Mouse (Mus musculus): Measurements from ENCODE around the gene Peak1.

Gene Peak1

DNA sequence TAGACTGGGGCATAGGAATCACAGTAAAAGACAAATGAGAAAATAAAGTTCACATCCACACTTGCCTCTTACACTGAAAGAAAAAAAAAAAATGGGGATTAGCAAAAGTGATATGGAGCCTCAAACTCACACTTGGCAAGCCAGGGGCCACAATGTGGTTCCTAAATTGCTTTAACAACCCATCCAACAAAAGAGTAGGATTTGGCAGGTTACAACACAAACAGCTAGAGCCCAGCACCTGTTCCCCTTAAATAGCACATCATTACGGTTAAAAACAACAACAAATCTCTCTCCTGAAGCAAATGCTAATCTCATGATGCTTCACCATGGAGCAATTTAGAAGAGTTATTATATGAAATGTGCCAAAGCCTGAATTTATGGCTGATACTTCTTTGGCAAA is 2.5 kb downstream of the Peak1 start:
- no peak for DNase-seq

- no peak for DNase-seq
Observed at GRCm38 (mm10) chr9:56414322-56414721, 3.5 kb downstream of the Peak1 start.

GRCm38 (mm10) chr9:56412716-56413115 is 5.2 kb downstream of the Peak1 start:
- no peak for DNase-seq

- no peak for DNase-seq
Observed at GRCm38 (mm10) chr9:56409928-56410327, 7.9 kb downstream of the Peak1 start.

DNA sequence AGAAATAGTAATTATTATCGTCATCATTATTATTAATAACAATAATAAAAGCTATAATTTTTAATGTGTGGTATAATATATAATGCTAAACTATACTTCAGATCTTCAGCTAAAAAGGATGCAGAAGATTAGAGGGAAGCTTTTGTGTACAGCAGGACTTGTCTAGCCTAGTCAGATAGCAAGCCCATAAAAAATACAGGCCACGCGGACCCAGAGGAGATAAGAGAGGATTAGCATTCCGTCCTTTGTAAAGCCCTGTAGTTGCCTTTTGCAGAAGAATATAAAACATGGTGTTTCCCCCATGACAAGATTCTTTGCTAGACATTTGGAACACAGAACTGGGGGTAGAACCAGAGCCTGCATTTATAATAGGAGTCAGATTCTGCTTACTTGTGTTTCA is 13.2 kb downstream of the Peak1 start:
- DNase-seq, result no peak

DNA sequence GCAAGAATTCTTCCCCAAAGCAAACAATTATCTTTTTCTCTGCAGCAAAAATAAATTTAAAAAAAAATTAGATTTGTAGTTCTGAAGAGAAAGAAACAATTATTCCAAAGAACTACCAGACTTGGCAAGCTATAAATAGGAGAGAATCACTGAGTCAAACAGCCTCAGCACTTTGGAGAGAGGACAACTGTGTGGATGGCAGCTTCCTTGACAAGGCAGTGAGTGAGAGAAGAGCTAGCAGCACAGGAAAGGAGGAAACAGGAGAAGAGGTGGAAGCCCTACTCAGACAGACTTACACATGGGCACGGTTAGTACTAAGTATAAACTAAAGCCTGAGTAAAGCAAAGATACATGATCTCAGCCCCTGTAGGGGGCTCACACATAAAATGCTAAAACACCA is 21.6 kb downstream of the Peak1 start:
- no peak for DNase-seq

DNA sequence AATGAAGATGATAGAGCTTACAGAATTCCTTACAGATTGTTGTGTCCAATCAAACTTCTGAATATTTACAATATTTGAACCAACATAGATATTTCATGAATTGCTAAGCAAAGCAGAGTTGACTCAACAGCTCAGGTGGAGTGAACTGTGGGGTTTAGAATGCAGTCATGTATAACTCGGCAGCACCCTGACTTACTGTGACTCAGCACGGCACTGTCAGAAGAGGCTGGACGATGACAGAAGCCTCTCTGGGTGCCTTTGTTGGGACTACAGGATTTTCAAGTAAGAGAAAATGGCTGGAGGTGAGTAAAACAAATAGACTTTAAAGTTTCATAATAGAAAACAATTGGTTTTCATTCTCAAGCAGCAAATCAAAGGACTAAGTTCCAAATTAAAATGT is 25.0 kb downstream of the Peak1 start:
- no peak for DNase-seq

DNA sequence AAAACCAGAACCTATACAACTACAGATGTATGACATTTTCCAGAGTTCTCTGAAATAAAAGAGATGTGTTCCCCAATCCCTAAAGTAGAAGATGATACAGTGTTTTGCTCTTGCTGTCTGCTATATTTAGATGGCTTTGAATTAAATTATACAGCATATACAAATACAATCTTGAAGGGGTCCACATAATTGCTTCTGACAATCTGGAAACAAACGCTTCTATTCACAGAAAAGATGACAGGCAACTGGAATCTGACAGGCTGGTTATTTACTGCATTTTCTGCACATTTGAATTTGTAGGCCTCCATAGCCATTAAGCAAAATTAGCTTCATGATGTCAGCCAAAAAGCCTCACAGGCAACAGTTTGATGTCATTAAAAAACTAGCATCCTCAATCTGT is 35.1 kb downstream of the Peak1 start:
- no peak for DNase-seq

DNA sequence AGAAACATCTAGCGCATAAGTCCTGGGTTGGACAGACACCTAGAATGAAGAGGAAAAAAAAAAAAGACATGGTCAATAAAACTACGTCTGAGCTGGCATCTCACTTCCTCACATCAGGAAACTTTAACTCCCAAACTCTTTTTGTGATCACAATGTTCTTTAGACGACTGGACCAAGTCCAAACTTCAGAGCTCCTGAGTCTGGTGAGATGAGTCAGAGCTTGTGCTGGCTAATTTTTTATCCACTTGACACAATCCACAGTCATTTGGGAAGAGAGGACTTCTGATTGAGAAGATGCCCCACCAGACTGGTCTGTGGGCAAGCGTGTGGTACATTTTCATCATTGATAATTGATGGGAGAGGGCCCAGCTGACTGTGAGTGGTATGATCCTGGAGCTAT is 43.5 kb downstream of the Peak1 start:
- DNase-seq, result peak; percentile 32

GRCm38 (mm10) chr9:56370710-56371109 is 47.2 kb downstream of the Peak1 start:
- no peak for DNase-seq

DNA sequence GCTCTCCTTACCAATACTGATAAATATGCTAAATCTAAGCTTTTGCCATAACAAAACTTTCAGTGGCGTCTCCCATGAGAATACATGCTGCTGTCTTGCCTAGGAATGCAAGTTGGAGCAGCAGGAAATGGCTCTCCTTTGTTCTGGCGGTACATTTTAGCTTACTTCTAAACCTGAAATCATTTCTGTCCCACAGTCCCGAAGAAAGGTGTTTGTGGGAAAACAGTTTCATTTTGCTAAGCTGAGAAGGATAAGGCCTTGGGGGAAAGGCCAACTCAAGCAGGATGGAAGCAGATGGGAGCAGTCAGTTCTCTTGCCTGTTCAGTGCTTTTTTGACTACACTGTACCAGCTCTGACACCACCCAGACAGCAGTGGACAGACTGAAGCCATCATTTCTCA is 49.1 kb downstream of the Peak1 start:
- DNase-seq, result no peak

DNA sequence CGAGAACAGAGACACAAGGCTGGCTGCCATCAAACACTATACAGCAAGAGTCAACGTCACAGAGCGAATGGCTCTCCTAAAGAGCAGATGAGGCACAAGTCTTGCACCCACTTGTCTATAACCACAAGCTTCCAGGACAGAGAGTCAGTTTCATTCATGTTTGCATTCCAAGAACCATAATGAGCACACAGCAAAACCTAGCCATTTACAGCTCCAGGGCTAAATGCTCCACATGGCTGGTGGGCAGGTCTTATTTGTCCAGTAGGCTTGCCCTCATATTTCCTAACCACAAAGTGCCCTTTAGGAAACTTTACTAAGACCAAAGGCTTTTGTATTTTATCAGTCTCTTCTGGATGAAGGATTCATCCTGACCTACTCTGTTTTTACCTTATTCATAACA is 54.6 kb downstream of the Peak1 start:
- DNase-seq, result no peak

- DNase-seq, result no peak
Observed at GRCm38 (mm10) chr9:56359261-56359660, 58.6 kb downstream of the Peak1 start.

DNA sequence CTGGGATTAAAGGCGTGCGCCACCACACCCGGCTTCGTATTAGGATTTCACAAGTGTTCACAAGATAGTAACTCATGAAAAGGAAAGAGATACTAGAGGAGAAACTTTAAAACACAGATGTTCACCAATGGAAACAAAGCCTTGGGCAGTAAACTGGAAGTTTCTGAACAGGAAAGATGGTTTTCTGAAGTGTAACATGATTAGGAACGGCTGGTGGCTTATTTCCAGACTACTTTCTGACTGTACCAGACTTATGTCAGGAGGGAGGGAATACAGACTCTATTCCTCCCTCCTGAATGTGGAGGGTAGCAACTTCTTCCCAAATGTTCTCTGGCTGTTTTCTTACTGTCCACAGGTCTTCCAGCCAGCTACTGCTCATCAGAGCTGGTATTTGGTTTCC is 62.7 kb downstream of the Peak1 start:
- DNase-seq, result no peak

GRCm38 (mm10) chr9:56346321-56346720 is 71.5 kb downstream of the Peak1 start:
- DNase-seq, result peak; percentile 63

DNA sequence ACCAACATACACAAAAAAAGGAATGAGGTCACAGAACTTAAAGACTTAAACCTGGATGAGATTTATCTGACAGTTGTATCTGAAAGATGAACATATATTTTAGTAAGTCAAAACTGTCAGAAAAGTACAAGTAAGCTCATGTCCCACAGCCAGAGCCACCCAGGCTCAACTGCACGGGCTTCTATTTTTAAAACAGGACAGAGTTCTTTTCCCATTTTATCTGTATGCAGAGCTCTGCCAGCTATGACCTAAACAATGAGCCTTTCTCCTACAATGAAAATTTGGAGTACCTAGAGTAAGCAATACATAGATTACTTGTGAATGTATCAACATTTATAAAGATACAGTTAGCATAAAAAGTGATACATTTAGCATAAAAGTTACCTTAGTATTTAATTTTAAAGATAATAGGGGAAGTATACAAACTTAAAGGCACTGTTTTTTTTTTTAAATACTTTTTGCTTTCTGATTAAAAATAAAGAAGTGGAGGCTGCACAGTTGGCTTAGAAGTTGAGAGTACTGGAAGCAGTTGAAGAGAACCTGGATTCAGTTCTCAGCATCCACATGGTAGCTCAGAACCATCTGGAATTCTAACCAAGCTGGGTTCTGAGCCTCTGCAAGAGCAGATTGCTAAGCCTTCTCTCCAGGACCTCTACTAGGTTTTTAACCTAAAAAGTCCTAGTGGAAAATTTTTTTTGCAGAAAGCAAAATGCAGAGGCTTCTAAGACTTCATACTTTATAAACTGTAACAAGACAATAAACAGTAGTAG is 78.3 kb downstream of the Peak1 start:
- DNase-seq, result peak; percentile 17

DNA sequence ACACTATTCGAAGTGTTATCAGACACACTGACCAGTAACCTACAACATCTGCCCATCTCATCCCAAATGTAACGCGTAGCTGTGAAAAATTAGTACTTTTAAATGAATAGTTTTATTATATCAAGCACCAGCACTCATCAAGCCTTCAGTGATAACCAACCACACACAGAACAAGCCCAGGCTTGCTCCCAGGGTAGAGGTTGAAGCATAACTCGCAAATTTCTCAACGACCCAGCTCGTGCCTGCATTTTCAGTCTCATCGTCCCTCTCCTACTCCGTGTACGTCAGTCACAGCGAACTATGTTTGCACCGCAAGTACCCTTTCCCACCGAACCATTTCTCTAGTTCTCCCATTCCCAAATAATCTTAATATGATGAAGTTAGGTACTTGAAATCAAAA is 83.5 kb downstream of the Peak1 start:
- DNase-seq, result no peak

GRCm38 (mm10) chr9:56332774-56333173 is 85.1 kb downstream of the Peak1 start:
- no peak for DNase-seq

DNA sequence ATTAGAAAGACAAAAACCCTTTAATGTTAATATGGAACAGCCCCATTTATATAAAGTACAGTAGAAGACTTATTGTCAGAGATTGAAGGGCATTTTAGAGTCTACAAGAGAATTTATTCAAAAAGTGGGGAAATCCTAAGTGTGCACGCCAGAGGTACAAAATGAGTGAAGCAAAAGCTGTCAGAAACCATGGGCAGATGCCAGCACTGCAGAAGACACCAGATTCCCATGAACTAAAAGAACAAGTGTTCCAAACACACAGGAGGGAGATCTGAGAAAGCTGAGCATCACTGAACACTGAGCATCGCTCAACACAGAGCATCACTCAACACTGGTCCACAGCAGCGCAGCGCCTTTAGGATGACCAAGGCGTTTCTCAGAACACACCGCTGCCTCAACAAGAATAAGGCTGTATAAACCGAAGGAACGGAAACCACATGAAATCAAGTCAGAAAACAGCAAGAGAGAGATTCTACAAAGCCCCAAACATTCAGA is 91.3 kb downstream of the Peak1 start:
- peak; percentile 46 for DNase-seq

DNA sequence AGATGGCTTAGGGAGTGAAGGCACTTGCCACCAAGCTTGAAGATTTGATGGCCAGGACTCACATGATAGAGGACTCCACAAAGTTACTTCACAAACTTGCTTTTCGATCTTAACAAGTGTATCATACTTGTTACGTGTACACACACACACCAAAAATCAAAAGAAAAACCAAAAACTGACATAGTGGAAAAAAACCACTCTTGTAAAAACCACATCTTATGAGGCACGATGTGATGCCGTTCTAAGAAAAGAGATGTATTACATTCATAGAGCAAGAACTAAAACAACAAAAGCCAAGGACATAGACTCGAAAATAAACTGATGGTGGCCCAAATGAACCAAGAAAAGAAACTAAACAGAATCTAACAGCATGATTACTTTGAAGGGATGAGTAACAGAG is 92.1 kb downstream of the Peak1 start:
- no peak for DNase-seq

DNA sequence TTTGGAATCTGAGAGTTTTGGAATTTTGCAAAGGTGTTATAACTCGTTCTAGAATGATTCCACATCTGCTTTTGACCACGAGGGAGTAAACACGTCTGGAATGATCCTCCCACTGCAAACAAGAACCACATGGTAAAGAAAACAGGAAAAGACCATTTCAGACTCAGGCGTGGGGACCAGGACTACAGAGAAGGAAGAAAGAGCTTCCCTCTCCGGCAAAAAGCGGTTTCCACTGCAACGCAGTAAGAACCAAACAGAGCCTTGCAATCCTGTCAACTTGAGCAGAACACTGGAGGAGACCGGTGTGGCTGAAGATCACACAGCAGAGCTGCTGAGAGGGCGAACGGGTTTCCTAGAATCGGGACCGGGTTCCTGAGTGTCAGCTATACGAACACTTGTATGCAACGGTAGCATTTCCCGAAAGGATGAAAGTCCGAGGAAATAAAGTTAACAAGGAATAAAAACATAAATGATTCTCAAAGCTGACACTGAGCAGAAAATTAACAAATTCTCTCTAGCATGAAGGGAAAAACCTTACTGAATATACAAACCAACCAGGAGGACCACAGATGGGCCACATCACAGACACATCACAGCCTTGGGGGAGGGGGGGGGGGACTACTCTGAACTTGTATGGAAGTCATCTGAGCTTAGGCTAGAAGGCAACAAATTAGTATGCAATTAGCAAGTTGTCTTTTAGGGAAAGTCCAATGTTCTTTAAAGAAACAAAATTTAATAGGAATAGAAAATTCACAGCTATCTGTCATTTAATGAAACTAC is 93.1 kb downstream of the Peak1 start:
- DNase-seq, result no peak

- DNase-seq, result no peak
Observed at GRCm38 (mm10) chr9:56321291-56321690, 96.6 kb downstream of the Peak1 start.

DNA sequence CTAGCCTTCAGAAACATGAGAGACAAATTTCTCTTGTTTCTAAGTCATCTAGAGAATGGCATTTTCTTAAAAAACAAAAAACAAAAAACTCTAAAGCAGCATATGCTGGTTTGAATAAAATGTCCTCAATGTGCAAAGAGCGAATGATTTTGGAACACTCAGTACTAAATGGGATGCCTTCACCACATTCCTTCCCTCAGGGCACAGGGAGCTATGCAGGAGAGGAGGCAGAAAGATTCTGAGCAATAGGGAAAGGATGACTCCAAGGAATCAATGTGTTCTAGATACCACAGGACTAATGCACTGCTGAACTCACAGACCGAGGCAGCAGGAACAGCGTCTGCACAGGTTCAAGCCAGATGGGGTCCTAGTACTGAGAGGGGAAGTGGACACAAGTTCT is 103.5 kb downstream of the Peak1 start:
- DNase-seq, result no peak

GRCm38 (mm10) chr9:56309079-56309478 is 108.8 kb downstream of the Peak1 start:
- no peak for DNase-seq

All from layer of hippocampus, adult 9-11 months (tissue).